Mouse (Mus musculus) adrenal gland, postnatal 25 days (tissue): ENCODE data around the gene Plcg1. TPM values are rescaled to one million over a fixed set of nuclear protein-coding genes. Genes with fewer than 3 reads are reported as not detected.
A peak's percentile ranks its signal among the peaks of the same experiment; 100 is the strongest.

Source experiments
- DNase-seq: peaks from one replicate; pipeline ENCODE4 v3.0.0; 2021; ENCODE audit warnings: mixed read lengths
- total RNA-seq: library from RNA; stranded (reverse); gene quantifications from 2 replicates; pipeline ENCODE4 v1.2.3, GENCODE M21; 2021

Plcg1 gene
- total RNA-seq, 1 experiment from 2014 or later = 90.9 TPM

DNA sequence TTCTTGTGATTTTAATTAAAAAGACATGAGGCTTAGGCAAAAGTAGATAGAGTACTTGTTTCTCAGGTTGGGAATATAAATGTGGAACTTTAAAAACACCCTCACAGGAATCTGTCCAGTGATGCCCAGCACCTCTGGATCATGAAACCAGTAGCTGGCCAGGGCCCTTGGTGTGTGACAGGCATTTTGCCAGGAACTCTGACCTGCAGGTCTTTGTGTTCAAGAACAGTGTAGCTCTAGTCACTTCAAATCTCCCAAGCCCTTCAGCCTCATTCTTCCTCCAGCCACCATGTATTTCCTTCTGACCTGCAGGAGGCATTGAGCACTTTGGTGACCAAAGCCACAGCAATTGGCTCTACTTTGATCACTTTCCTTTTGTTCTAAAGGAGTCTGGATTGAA lies 39.3 kb downstream of the Plcg1 start:
- no peak for DNase-seq

- DNase-seq = no peak
These were observed 39.8 kb downstream of the Plcg1 start for GRCm38 (mm10) chr2:160770871-160771270.

- DNase-seq = no peak
These were observed 40.5 kb downstream of the Plcg1 start for GRCm38 (mm10) chr2:160771325-160772276.

DNA sequence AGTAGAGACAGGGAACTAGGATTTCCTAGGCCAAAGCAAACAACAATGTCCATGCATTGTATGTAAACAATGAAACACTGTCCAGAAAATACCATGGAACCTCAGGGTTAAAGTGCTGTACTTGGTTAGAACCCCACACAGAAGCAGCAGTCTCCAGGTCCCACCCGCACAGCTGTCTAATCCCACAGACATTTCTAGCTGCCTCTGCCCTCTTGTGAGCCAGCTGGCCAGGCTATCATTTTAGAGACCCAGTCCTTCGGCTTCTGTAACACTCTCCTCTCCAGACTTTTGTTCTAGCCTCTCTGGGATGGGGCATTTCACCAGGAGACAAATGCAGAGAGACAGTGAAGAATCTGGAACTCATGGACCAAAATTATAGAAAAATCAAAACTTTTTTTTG lies 46.9 kb downstream of the Plcg1 start:
- DNase-seq = no peak

DNA sequence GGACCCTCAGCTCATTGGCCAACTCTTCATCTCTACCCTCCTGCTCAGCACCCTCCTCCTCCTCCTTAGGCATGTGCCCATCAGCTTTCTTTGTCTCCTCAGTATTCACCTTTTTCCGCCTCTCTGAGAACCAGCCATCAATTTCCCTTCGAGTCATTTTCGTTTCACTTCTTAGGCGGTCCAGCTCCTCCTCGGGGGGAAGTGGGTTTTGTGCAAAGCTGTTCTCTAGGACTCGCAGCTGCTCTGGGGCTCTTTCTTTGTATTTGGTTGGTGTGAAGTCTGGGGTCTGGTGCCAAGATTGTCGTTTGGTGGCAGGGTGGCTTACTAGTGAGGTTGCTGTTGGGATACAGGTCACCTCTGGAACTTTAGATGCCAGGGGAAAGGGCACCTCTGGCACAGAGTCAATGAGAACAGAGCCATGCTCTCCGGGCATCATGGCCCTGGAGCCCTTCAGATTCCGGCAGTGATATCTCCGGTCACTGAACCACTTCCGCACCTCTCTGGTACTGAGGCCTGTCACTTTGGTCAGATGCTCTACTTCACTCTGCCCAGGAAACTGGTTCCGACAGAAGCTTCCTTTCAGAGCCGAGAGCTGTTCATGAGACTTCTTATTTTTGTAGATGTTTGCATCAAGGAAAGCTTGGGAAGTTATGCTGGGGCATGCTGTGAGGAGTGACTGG lies 49.2 kb downstream of the Plcg1 start:
- no peak for DNase-seq

DNA sequence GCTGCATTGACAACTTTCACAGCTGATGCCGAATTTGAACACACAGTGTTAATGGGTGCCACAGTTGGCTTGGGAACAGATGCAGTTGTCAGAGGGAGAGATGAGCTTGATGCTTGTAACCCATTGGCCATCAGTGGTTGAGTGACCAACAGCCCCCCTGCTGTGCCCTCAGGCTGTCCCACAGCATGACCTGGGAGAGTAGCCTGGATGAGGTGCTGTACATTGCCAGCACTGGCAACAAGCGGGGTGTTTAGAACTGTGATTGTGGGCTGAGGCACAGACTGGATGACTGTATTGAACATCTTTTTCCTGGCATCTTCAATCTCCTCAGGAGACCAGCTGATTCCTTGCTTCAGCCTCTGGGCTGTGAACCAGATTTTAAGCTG lies 49.7 kb downstream of the Plcg1 start:
- DNase-seq = no peak

- DNase-seq = no peak
These were observed 55.2 kb downstream of the Plcg1 start for GRCm38 (mm10) chr2:160786333-160786732.

DNA sequence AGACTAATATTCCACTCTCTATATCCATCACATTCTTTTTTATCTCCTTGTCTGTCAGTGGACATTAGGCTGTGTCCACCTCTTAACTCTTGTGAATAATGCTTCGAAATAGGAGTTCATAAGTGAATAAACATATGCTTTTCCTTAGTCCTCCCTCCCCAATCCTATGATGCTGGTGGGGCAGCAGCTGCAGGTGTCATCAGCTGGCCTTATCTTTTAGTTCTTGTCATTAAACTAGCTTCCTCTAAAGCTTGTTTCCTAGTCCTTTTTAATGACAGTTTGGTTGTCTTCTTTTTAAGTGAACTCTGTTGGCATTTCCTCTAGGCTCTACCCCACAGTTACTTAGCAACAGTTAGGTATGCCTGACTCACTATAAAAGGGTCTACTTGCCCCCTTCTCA lies 57.9 kb downstream of the Plcg1 start:
- no peak for DNase-seq

DNA sequence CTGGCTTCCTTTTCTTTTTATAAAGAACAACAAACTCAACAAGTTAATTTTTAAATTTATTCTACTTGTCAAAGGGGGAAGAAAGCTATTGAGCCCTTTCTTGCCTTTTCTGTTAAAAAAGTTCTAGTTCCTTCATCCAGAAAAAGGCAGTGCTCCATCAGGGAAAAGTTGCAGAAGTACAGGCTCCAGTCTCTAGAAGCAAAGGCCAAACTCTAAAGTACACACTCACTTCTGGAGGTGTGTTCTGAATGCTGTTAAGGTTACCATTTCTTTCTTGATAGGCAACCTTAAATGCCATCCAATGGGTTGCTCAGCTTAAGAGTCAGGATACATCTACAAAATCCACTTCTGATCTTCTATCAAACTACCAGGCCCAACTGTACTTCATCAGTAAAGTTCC lies 58.6 kb downstream of the Plcg1 start:
- no peak for DNase-seq

- DNase-seq = no peak
These were observed 62.0 kb downstream of the Plcg1 start for GRCm38 (mm10) chr2:160793117-160793516.

DNA sequence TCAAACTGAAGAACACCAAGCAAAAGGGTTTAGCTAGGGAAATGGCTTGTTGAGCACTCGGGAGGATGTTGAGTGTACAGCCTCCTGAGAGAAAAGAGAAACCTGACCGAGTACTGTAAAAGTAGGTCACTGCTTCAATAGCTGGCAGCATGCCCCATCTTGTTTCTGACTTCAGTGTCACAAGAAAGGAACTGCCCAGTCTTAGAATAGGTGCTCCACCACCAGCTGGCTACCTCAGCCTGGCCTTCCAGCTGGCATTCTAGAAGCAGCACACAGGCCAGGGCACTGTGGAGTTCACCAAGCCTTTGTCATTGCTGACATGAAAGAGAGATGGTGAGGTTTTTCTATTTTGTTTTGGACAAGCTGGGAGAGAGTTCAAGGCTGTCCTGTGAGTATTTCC lies 65.9 kb downstream of the Plcg1 start:
- peak; percentile 69 for DNase-seq

DNA sequence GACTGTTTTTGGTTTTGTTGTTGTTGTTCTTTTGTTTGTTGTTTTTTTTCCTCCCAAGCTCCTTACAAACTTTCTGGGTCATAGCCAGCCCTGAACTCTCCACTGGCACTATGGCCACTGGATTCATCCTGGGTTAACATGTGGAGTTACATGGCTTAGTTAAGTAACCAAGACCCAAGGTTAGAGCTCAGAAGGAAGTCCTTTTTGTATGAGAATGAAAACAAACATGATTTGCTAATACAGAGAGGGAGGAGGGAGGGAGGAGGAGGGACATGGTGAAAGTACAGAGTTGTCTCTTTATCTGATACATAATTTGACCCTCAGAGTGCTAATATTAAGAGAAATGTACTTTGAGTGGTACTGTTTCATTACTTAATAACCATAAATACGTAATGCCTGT lies 67.1 kb downstream of the Plcg1 start:
- no peak for DNase-seq

DNA sequence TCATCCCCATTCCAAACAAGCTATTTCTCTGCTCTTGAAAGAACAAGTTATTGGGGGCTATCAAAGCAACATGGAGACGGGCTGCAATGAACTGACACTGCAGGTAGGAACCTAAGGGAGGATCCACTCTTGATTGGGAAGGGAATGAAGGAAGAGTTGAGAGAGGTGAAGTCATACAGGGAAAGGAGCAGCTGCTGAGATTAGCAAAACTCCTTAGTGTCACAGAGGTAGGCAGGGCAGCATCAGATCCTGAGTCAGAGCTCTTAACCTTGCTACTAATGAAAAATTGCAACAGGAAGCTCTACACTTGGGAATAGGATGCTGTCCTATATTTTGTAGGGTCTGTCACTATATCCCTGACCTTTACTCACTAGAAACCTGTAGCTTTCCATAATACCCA lies 69.9 kb downstream of the Plcg1 start:
- DNase-seq = no peak

DNA sequence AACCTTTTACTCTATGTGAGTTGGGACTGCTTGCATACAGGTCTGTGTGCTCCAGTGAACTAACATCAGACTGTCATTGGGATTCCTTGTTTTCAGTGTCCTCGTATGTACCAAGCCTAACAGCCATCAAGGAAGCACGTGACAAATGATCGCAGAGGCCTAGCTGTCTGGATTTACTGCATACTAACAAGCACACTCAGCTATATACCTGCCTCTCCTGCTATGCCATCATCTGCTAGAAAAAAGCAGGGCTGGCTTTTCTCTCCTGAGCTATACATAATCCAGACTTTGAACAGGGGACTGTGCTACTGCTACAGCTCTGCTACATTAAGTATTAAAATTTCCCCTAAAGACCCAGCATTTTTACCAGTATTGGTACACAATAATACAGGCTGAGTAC lies 71.2 kb downstream of the Plcg1 start:
- no peak for DNase-seq

DNA sequence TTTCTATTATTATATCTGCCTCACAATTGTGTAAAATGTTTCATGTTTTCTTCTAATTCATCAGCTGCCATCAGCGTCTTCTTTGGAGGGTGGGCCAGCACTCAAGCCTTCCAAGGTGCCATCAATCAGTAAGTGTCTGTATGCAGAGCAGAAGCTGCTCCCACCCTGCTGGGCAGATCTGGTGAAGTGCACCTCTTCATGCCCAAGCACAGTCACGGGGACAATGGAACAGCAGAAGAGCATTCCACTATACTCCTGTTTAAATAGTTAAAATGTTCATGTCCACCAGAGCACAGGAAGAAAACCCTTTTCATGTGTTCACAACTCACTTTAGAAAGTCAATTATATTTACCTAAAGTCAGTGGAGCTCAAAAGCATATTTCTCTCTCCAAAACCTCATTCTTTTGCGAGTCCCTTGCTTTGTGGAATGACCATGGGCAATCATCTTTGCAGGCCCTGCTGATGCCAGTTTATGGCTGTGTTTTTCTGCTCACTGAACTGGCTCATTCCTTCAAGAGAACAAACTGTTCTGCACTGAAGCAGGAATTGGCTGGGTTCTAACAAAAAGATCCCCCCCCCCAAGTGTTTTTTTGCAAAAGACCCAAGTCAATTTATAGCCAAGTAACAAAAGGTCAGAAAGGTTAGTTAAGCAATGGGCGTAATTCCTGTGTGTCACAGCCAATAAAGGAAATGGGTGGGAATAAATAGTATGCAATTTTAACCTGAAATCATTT lies 73.9 kb downstream of the Plcg1 start:
- DNase-seq = no peak

GRCm38 (mm10) chr2:160806091-160806521 lies 75.0 kb downstream of the Plcg1 start:
- peak; percentile 46 for DNase-seq

DNA sequence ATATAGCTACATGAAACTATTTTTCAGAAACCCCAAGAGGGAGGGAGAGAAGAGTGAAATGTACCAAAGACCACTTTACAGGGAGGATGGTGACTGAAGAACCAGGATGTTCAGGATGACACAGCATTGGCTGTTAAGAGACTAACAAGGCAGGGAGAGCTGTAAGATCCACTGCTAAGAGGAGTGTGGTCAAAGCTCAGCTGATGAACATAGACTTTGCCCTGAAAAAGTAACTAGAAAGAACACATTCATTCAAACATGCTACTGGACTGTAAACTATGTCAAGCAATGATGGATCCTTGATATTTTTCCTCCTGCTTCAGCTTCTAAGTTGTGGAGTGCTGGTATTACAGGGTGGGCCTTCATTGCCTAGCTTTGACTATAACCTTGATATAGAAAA lies 79.3 kb downstream of the Plcg1 start:
- DNase-seq = no peak

DNA sequence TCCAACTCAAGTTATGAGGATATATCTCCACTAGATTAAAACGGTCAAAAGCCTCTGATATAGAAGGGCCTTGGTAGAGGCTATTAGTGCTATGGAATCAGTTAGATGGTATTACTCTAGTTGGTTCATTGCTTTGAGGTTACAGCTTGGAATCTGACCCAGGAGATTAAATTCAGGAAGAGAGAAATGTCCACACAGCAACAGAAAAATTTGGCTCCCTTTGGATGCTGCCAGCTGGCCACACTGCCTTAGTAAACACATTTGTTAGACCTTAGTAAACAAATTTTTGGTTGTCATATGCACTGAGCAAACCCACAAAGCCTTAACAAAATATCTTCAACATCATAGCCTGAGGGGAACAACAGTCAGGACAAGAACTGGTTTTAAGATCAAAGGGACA lies 79.7 kb downstream of the Plcg1 start:
- no peak for DNase-seq

Other genes starting within 250 kb of the Plcg1 start
- gene Top1, start 85.4 kb upstream of the Plcg1 start, total RNA-seq = 89.8 and 97.7 TPM in 2 replicates
- gene Zhx3, start 141.7 kb downstream of the Plcg1 start, total RNA-seq = 85.1 and 147 TPM in 2 replicates
- 55.3 and 91.2 TPM in 2 replicates for gene Lpin3, start 149.4 kb downstream of the Plcg1 start, total RNA-seq
- gene Emilin3, start 181.0 kb downstream of the Plcg1 start, total RNA-seq = not detected in 2 replicates